Mouse (Mus musculus) ES-E14 (cell line): ENCODE results near the gene Rbm38.

ENCODE experiments used
- CHD2 ChIP-seq: IDR thresholded peaks from 2 replicates; pipeline ENCODE4 v1.6.1; 2014; ENCODE audit warnings: mild to moderate bottlenecking, low read depth, low read length, inconsistent platforms
- ZNF384 ChIP-seq: IDR thresholded peaks from 2 replicates; pipeline ENCODE4 v1.6.1; 2012; ENCODE audit warnings: low read depth, low read length, inconsistent platforms

DNA sequence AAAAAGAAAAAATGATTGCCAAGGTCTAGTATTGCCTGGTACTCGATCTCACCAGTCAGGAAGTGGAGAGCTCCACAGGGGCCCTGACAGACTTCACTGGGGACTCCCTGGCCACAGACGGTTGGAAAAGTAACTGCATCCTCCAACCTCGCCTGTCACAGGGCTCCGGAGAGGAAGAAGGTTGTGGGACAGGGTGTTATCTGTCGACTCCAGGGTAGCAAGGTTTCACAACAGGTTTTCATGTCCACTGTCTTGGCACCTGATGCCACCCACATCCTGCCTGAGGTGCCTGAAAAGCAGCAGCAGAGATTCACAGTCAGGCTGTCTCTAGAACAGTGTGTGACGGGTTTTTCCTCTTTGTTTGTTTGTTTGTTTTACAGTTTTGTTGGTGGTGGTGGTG is 2.4 kb upstream of the Rbm38 start:
- TF ChIP-seq ZNF384 (no peak), CHD2 (no peak)
